Mouse (Mus musculus) mature B cell (primary cell): ENCODE results near the gene Ceacam11.
"Not testable (repeated sequence)": the region's sequence is repeated elsewhere in the genome, so short reads cannot be mapped to it uniquely, and the experiment has no call there.

Source experiments
- in situ Hi-C: fragments of 300-500 bp; cut with MboI; formaldehyde crosslinking; loops from 2 replicates; pipeline ENCODE4 v1.14.3; 2019

The Ceacam11 gene

DNA sequence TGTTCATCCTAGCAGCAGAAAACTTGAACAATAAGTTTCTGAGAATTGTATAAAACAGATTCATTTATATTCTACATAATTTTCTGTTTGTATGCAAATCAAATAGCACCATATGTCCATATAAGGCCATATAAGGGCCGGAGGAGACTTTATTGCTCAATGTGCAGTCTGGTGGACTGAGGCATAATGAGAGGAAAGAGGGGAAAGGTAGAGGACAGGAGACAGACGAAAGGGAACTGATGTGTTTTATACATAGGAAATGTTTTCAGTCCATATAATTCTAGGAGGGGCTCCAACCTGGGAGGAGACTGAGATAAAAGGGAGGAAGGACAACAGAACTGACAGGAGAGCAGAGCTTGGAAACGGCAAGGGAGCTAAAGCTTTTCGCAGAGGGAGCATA, at the start of gene Ceacam11:
Gene Ceacam11, plus strand, starts transcription at position 301 of the 400 bp plus-strand sequence.
- in situ Hi-C loops: no loop called here

DNA sequence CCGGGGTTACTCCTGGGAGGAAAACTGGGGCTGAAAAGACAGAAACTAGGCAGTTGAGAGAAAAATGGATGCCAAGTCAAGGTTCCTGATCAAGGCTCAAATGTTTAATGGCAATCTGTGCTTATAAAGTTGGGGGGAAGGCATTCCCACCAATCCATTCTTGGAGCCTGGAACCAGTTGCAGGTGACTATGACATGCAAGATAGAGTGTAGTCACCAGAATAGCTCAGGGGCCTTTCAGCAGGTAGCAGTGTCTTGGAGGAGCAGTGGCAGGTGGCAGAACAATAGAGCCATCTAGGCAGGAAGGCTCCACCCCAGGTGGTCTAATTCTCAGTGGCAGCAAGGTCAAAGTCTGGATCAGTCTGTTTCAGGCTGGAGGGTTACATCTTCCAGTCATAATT, 29.2 kb downstream of the Ceacam11 start:
- in situ Hi-C loops: not testable (repeated sequence)

DNA sequence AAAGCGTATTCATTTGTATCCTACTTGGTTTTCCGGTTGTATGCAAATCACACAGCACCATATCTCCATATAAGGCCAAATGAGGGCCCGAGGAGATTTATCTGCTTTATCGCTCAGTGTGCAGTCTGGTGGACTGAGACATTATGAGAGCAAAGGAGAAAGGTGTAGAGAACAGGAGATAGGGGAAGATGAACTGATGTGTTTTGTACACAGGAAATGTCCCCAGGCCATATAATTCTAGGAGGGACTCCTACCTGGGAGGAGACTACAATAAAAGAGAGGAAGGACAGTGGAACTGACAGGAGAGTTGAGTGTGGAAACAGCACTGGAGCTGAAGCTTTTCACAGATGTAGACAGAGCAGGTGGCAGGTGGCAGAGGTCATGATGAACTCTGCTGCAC, 37.7 kb downstream of the Ceacam11 start, which contains the start of gene Ceacam13:
Gene Ceacam13, plus strand, starts transcription at position 301 of the 400 bp plus-strand sequence.
- in situ Hi-C loops: no loop called here
